ENCODE assay signal across 8 mouse cellular contexts in genomic region chr15:96641111-96641820, GRCm38 (mm10). TPM values are rescaled to one million over a fixed set of nuclear protein-coding genes. Genes with fewer than 3 reads are reported as not detected.
DNase-seq lines count a peak whose midpoint lies in the region; ATAC-seq and TF ChIP-seq lines count a peak whose summit lies in the region.

No protein-coding gene starts in this region.

- ATAC-seq in liver, embryonic 14.5 days (ENCODE audit: insufficient read depth), result peak; percentile 43

- H3K27me3 ChIP-seq in heart, embryonic 10.5 days (ENCODE audit: insufficient read depth, poor library complexity, severe bottlenecking), result no peaks in the 10 kb centered on the region
- no peaks in the 10 kb centered on the region for H3K27me3 ChIP-seq in liver, embryonic 14.5 days (ENCODE audit: control insufficient read depth, insufficient read depth, low read length)
- no peaks in the 10 kb centered on the region for H3K27me3 ChIP-seq in splenic B cell, adult 2 months (ENCODE audit: control insufficient read depth, insufficient read depth, low read length, poor library complexity, severe bottlenecking)

- WGBS in heart, embryonic 10.5 days, result under 1% methylated on average over 63 of the region's 63 CpGs
- WGBS in liver, embryonic 14.5 days (ENCODE audit: insufficient replicate concordance), result under 1% methylated on average over 63 of the region's 63 CpGs

- no peak for TF ChIP-seq EP300 in liver, embryonic 14.5 days (IDR thresholded peaks at IDR 0.05; ENCODE audit: low read depth)

- H3K4me2 ChIP-seq in liver, embryonic 14.5 days (ENCODE audit: low read depth), result peak overlapping the region; percentile 98

- no peak for TF ChIP-seq CTCF in liver, embryonic 14.5 days (IDR thresholded peaks at IDR 0.05; ENCODE audit: low read depth)

- peak overlapping the region; percentile 85 for H3K9ac ChIP-seq in liver, embryonic 14.5 days (replicated peaks)

- H3K27ac ChIP-seq in heart, embryonic 10.5 days, result peak overlapping the region; percentile 100
- peak overlapping the region; percentile 56 for H3K27ac ChIP-seq in liver, embryonic 14.5 days

- peak; percentile 44 for DNase-seq in 3T3-L1 (ENCODE audit: low read depth, low spot score)
- DNase-seq in adrenal gland, postnatal 14 days, result peak; percentile 85
- DNase-seq in embryo, embryonic 9.5 days (ENCODE audit: extremely low spot score), result peak; percentile 87
- DNase-seq in heart, embryonic 10.5 days (ENCODE audit: low spot score), result peak; percentile 91
- DNase-seq in kidney, postnatal 10 days, result peak; percentile 64
- peak in 1 of 3 experiments; percentile 42 for DNase-seq in liver, embryonic 14.5 days (ENCODE audit: low read depth in 3 of 3, low spot score in 3 of 3)
- peak; percentile 79 for DNase-seq in naive thymus-derived CD4-positive, alpha-beta T cell, adult 2 months (ENCODE audit: low read depth)
- DNase-seq in splenic B cell, adult 2 months (ENCODE audit: low read depth, low spot score), result peak; percentile 72

- H3K9me3 ChIP-seq in heart, embryonic 10.5 days, result no peaks in the 10 kb centered on the region
- no peaks in the 10 kb centered on the region for H3K9me3 ChIP-seq in liver, embryonic 14.5 days (ENCODE audit: control insufficient read depth, low read length)

- H3K36me3 ChIP-seq in heart, embryonic 10.5 days, result peaks cover 24% of the 10 kb centered on the region
- no peaks in the 10 kb centered on the region for H3K36me3 ChIP-seq in liver, embryonic 14.5 days (replicated peaks; ENCODE audit: control insufficient read depth, insufficient read depth, low read depth)
- H3K36me3 ChIP-seq in splenic B cell, adult 2 months (ENCODE audit: control insufficient read depth, insufficient read depth, low read length, poor library complexity, severe bottlenecking), result peaks cover 5% of the 10 kb centered on the region

- H3K4me1 ChIP-seq in heart, embryonic 10.5 days, result peaks cover 34% of the 10 kb centered on the region
- H3K4me1 ChIP-seq in liver, embryonic 14.5 days (replicated peaks; ENCODE audit: control insufficient read depth in 2 of 2, insufficient read depth in 2 of 2, low read length in 1 of 2), result peaks cover 0 to 22% of the 10 kb centered on the region in 2 experiments; a peak in 2 of 4 replicates

- H3K4me3 ChIP-seq in heart, embryonic 10.5 days, result peak overlapping the region; percentile 83
- H3K4me3 ChIP-seq in liver, embryonic 14.5 days (ENCODE audit: insufficient read depth in 1 of 2, low read depth in 2 of 2, low read length in 2 of 2), result peak overlapping the region; percentile 83 to 84

RNA-seq across cellular contexts. Expression of gene Slc38a1, which starts 1.4 kb away (rescaled TPM):
- 43.1 and 51.9 TPM in 2 replicates for total RNA-seq in adrenal gland, postnatal 14 days (2021)
- polyA plus RNA-seq in heart, embryonic 10.5 days (2016; fragmentation: Nextera tagmentation; extraction: Ambion mirVana), result 90.5 and 96.2 TPM in 2 replicates
- 5.7 and 9.3 TPM in 2 replicates for polyA plus RNA-seq in liver, embryonic 14.5 days (2012; rRNA removed)
- polyA plus RNA-seq in liver, embryonic 14.5 days (2014; fragmentation: Nextera tagmentation; extraction: Ambion mirVana), result 15.1 and 15.5 TPM in 2 replicates

RNA-seq across cellular contexts. Expression of gene Slc38a2, which starts 58.3 kb away (rescaled TPM):
- 145 and 167 TPM in 2 replicates for total RNA-seq in adrenal gland, postnatal 14 days (2021)
- 113 and 119 TPM in 2 replicates for polyA plus RNA-seq in heart, embryonic 10.5 days (2016; fragmentation: Nextera tagmentation; extraction: Ambion mirVana)
- 16.9 and 19.9 TPM in 2 replicates for polyA plus RNA-seq in liver, embryonic 14.5 days (2012; rRNA removed)
- 28.8 and 32.8 TPM in 2 replicates for polyA plus RNA-seq in liver, embryonic 14.5 days (2014; fragmentation: Nextera tagmentation; extraction: Ambion mirVana)
